Mouse (Mus musculus) spleen, adult 2 months (tissue): ENCODE results near the gene Commd1.

Experiments used
- CTCF ChIP-seq: fragments of 200-500 bp; IDR thresholded peaks from 2 replicates; pipeline ENCODE4 v1.5.1; 2011; ENCODE audit warnings: mild to moderate bottlenecking, inconsistent platforms; ENCODE audit not compliant: insufficient read depth, insufficient read length, insufficient replicate concordance; ENCODE audit errors: extremely low read depth
- POLR2A ChIP-seq: fragments of 200-500 bp; IDR thresholded peaks from 2 replicates; pipeline ENCODE4 v1.6.1; 2011; ENCODE audit warnings: low read depth, low read length, inconsistent platforms

DNA sequence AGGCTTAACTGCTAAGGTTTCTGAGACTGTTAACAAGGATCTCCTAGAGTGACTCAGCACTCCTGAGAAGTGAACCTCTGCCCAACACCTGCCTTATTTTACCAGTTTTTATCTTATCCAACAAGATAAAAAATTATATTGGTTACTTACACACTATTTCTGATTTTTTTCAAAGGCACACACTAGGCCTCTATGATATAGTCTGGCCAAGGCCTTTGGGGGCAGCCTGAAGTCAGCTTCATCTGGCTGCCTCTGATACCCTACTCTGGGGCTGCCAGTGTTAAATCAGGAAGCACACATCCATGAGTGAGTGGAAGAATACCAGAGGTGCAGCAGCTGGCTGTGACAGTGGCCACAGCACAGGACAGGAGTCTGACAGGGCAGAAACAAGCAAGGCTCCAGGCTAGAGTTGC lies 75.7 kb downstream of the Commd1 start:
- TF ChIP-seq CTCF (no peak), POLR2A (no peak)
